Mouse (Mus musculus) brown adipose tissue, adult 24 weeks (tissue): ENCODE results near the gene Ppp1r14b. TPM values are rescaled to one million over a fixed set of nuclear protein-coding genes. Genes with fewer than 3 reads are reported as not detected.
A peak's percentile ranks its signal among the peaks of the same experiment; 100 is the strongest.

Experiments used
- H3K27ac ChIP-seq: fragments of 200-500 bp; replicated peaks from 2 replicates; pipeline ENCODE4 v1.5.1; 2012; ENCODE audit warnings: low read depth, mild to moderate bottlenecking, low read length
- H3K4me1 ChIP-seq: fragments of 200-500 bp; 2 replicates; pipeline ENCODE4 v1.6.1; 2012; ENCODE audit warnings: low read length, mixed read lengths; ENCODE audit not compliant: control insufficient read depth, insufficient read depth, insufficient read length
- H3K4me3 ChIP-seq: fragments of 200-500 bp; 2 replicates; pipeline ENCODE4 v1.5.1; 2012; ENCODE audit warnings: low read depth, mild to moderate bottlenecking, low read length, moderate library complexity; ENCODE audit not compliant: insufficient read depth
- polyA plus RNA-seq: library from polyadenylated mRNA; stranded (reverse); fragments of >200 nt; gene quantifications from 2 replicates; pipeline ENCODE4 v1.2.4, GENCODE M21; 2012; ENCODE audit not compliant: missing spikeins, insufficient read depth, insufficient read length

The Ppp1r14b gene
- polyA plus RNA-seq, 1 experiment, result 250 TPM

- H3K4me3 ChIP-seq, result no peak overlapping the region
- H3K4me1 ChIP-seq, result peaks cover 5% of the 10 kb centered on the region; the same call in 1 of the 2 replicates
- H3K27ac ChIP-seq, result no peak overlapping the region
Measured at GRCm38 (mm10) chr19:6939106-6940002, 35.4 kb upstream of the Ppp1r14b start.

GRCm38 (mm10) chr19:6940396-6941351 lies 34.1 kb upstream of the Ppp1r14b start:
- H3K4me3 ChIP-seq, result peak overlapping the region; percentile 82
- peak overlapping the region; percentile 72 for H3K27ac ChIP-seq
- peaks cover 5% of the 10 kb centered on the region; the same call in 1 of the 2 replicates for H3K4me1 ChIP-seq

- peaks cover 5% of the 10 kb centered on the region; the same call in 1 of the 2 replicates for H3K4me1 ChIP-seq
- H3K27ac ChIP-seq, result peak within 1 kb of the TSS; percentile 84
- H3K4me3 ChIP-seq, result peak within 1 kb of the TSS; percentile 82
Measured at GRCm38 (mm10) chr19:6941372-6942248, 33.2 kb upstream of the Ppp1r14b start, which contains the start of gene Bad. Bad (plus strand) TSS chr19:6941861.

GRCm38 (mm10) chr19:6942249-6942691 lies 32.5 kb upstream of the Ppp1r14b start, which contains the start of gene Gpr137:
Gpr137 (minus strand) TSS chr19:6942480.
- Histone ChIP-seq H3K27ac (peak within 1 kb of the TSS; percentile 84), H3K4me3 (peak within 1 kb of the TSS; percentile 82)

GRCm38 (mm10) chr19:6942764-6943163 lies 32.0 kb upstream of the Ppp1r14b start:
- Histone ChIP-seq H3K4me3 (peak overlapping the region; percentile 70), H3K27ac (peak overlapping the region; percentile 79)

More at GRCm38 (mm10) chr19:6942249-6942691, 32.5 kb upstream of the Ppp1r14b start, which contains the start of gene Gpr137:
- peaks cover 5% of the 10 kb centered on the region; the same call in 1 of the 2 replicates for H3K4me1 ChIP-seq

GRCm38 (mm10) chr19:6943709-6944108 lies 31.1 kb upstream of the Ppp1r14b start:
- Histone ChIP-seq H3K4me3 (no peak overlapping the region), H3K4me1 (peaks cover 5% of the 10 kb centered on the region; the same call in 1 of the 2 replicates), H3K27ac (no peak overlapping the region)

More at GRCm38 (mm10) chr19:6942764-6943163, 32.0 kb upstream of the Ppp1r14b start:
- H3K4me1 ChIP-seq, result peaks cover 5% of the 10 kb centered on the region; the same call in 1 of the 2 replicates

GRCm38 (mm10) chr19:6947742-6948141 lies 27.0 kb upstream of the Ppp1r14b start:
- H3K4me1 ChIP-seq, result peaks cover 4% of the 10 kb centered on the region
- H3K4me3 ChIP-seq, result no peak overlapping the region
- no peak overlapping the region for H3K27ac ChIP-seq

- no peak overlapping the region for H3K27ac ChIP-seq
- peaks cover 8% of the 10 kb centered on the region for H3K4me1 ChIP-seq
- no peak overlapping the region for H3K4me3 ChIP-seq
Measured at GRCm38 (mm10) chr19:6948186-6948585, 26.6 kb upstream of the Ppp1r14b start.

GRCm38 (mm10) chr19:6949532-6949931 lies 25.2 kb upstream of the Ppp1r14b start:
- Histone ChIP-seq H3K27ac (no peak overlapping the region), H3K4me3 (no peak overlapping the region), H3K4me1 (peaks cover 10% of the 10 kb centered on the region)

GRCm38 (mm10) chr19:6949951-6950350 lies 24.8 kb upstream of the Ppp1r14b start:
- peak overlapping the region; percentile 75; the same call in 1 of the 2 replicates for H3K4me3 ChIP-seq

GRCm38 (mm10) chr19:6950613-6951153 lies 24.1 kb upstream of the Ppp1r14b start:
- Histone ChIP-seq H3K4me3 (peak overlapping the region; percentile 75), H3K27ac (peak overlapping the region; percentile 84), H3K4me1 (peaks cover 10% of the 10 kb centered on the region)

More at GRCm38 (mm10) chr19:6949951-6950350, 24.8 kb upstream of the Ppp1r14b start:
- peaks cover 10% of the 10 kb centered on the region for H3K4me1 ChIP-seq
- no peak overlapping the region for H3K27ac ChIP-seq

- peaks cover 10% of the 10 kb centered on the region for H3K4me1 ChIP-seq
- H3K27ac ChIP-seq, result peak overlapping the region; percentile 94
- peak overlapping the region; percentile 75 for H3K4me3 ChIP-seq
Measured at GRCm38 (mm10) chr19:6951381-6951968, 23.3 kb upstream of the Ppp1r14b start.

- H3K4me3 ChIP-seq, result peak overlapping the region; percentile 74
- peaks cover 10% of the 10 kb centered on the region for H3K4me1 ChIP-seq
- H3K27ac ChIP-seq, result peak overlapping the region; percentile 94
Measured at GRCm38 (mm10) chr19:6951994-6952711, 22.6 kb upstream of the Ppp1r14b start.
